Mouse (Mus musculus) forebrain, embryonic 14.5 days (tissue): ENCODE data around the gene Fibp. TPM values are rescaled to one million over a fixed set of nuclear protein-coding genes. Genes with fewer than 3 reads are reported as not detected.
A peak's percentile ranks its signal among the peaks of the same experiment; 100 is the strongest.

Experiments
- ATAC-seq: fragments of 200-750 bp; cut with Nextera tagmentation; 2 replicates; pipeline ENCODE4 v1.8.0; 2017; ENCODE audit warnings: mild to moderate bottlenecking, moderate library complexity
- DNase-seq: peaks from one replicate; pipeline ENCODE4 v3.0.0-alpha.2; 2015; ENCODE audit warnings: low spot score
- H3K27ac ChIP-seq: fragments of 300-500 bp; sonication (generic); 2 replicates; pipeline ENCODE4 v1.5.1; 2014; ENCODE audit warnings: low read depth, mild to moderate bottlenecking, control low read depth, low read length, moderate library complexity
- H3K27me3 ChIP-seq: fragments of 300-500 bp; sonication (generic); replicated peaks from 2 replicates; pipeline ENCODE4 v1.6.1; 2014; ENCODE audit warnings: low read length, control low read depth, mixed read lengths; ENCODE audit not compliant: control insufficient read depth, insufficient read depth
- H3K36me3 ChIP-seq: fragments of 300-500 bp; sonication (generic); 2 replicates; pipeline ENCODE4 v1.6.1; 2014; ENCODE audit warnings: low read length, control low read depth; ENCODE audit not compliant: control insufficient read depth, insufficient read depth
- H3K4me1 ChIP-seq: fragments of 300-500 bp; sonication (generic); 2 replicates; pipeline ENCODE4 v1.6.1; 2014; ENCODE audit warnings: antibody characterized with exemption, low read length, control low read depth; ENCODE audit not compliant: control insufficient read depth, insufficient read depth
- H3K4me2 ChIP-seq: fragments of 300-500 bp; sonication (generic); 2 replicates; pipeline ENCODE4 v1.6.1; 2014; ENCODE audit warnings: mild to moderate bottlenecking, control low read depth, low read length
- H3K4me3 ChIP-seq: fragments of 300-500 bp; sonication (generic); 2 replicates; pipeline ENCODE4 v1.5.1; 2014; ENCODE audit warnings: low read depth, low read length, control low read depth
- H3K9ac ChIP-seq: fragments of 300-500 bp; sonication (generic); 2 replicates; pipeline ENCODE4 v1.6.1; 2014; ENCODE audit warnings: mild to moderate bottlenecking, low read length, control low read depth, moderate library complexity
- H3K9me3 ChIP-seq: fragments of 300-500 bp; sonication (generic); replicated peaks from 2 replicates; pipeline ENCODE4 v1.6.1; 2016; ENCODE audit warnings: low read length, control low read depth, mixed read lengths; ENCODE audit not compliant: control insufficient read depth
- WGBS: fragments of 180-500 bp; shearing (Covaris S2); extraction: QIAGEN DNeasy Blood & Tissue Kit; methylation state at CpG from one replicate; pipeline ENCODE4 v1.1.7; 2014; 5-methylcytosine and 5-hydroxymethylcytosine counted together
- polyA plus RNA-seq: library from polyadenylated mRNA; unstranded; fragments of >200 nt; fragmentation: Nextera tagmentation; extraction: Ambion mirVana; gene quantifications from 2 replicates; pipeline ENCODE4 v1.2.1, GENCODE M21; 2014

Fibp gene
- polyA plus RNA-seq, 1 experiment from 2014 or later: 167 TPM

GRCm38 (mm10) chr19:5456922-5457745, 3.3 kb upstream of the Fibp start:
- H3K4me2 ChIP-seq: peak overlapping the region; percentile 88
- H3K27me3 ChIP-seq: no peaks in the 10 kb centered on the region
- peak overlapping the region; percentile 74 for H3K4me3 ChIP-seq
- peaks cover 7% of the 10 kb centered on the region; the same call in 1 of the 2 replicates for H3K36me3 ChIP-seq
- peaks cover 30% of the 10 kb centered on the region for H3K4me1 ChIP-seq
- DNase-seq: peak; percentile 97
- peak overlapping the region; percentile 94 for H3K27ac ChIP-seq
- ATAC-seq: peak; percentile 96
- H3K9ac ChIP-seq: peak overlapping the region; percentile 88
- under 1% methylated on average over 64 of the region's 70 CpGs for WGBS
- H3K9me3 ChIP-seq: no peaks in the 10 kb centered on the region

- DNase-seq: no peak
- 13% methylated on average over 14 of the region's 14 CpGs for WGBS
- H3K9ac ChIP-seq: peak within 1 kb of the TSS; percentile 88
- H3K4me1 ChIP-seq: peaks cover 30% of the 10 kb centered on the region
- H3K27ac ChIP-seq: peak within 1 kb of the TSS; percentile 94
- H3K9me3 ChIP-seq: no peaks in the 10 kb centered on the region
- H3K4me2 ChIP-seq: peak within 1 kb of the TSS; percentile 88
- ATAC-seq: peak; percentile 14
- peak within 1 kb of the TSS; percentile 74 for H3K4me3 ChIP-seq
- H3K27me3 ChIP-seq: no peaks in the 10 kb centered on the region
- peaks cover 14% of the 10 kb centered on the region for H3K36me3 ChIP-seq
Measured at GRCm38 (mm10) chr19:5457746-5458442, 2.5 kb upstream of the Fibp start, which contains the start of gene Ccdc85b. Gene Ccdc85b, minus strand, starts transcription at chr19:5457894.

GRCm38 (mm10) chr19:5459019-5459418, 1.4 kb upstream of the Fibp start:
- Histone ChIP-seq H3K36me3 (peaks cover 21% of the 10 kb centered on the region), H3K27me3 (no peaks in the 10 kb centered on the region), H3K9me3 (no peaks in the 10 kb centered on the region), H3K4me3 (no peak overlapping the region), H3K4me1 (peaks cover 32% of the 10 kb centered on the region), H3K4me2 (no peak overlapping the region), H3K9ac (no peak overlapping the region), H3K27ac (no peak overlapping the region)
- no peak for DNase-seq
- ATAC-seq: no peak
- 60% methylated on average over 7 of the region's 7 CpGs for WGBS

- 29% methylated on average over 3 of the region's 3 CpGs for WGBS
- Histone ChIP-seq H3K36me3 (peaks cover 27% of the 10 kb centered on the region), H3K9me3 (no peaks in the 10 kb centered on the region), H3K4me3 (peak overlapping the region; percentile 81), H3K27me3 (no peaks in the 10 kb centered on the region), H3K4me2 (peak overlapping the region; percentile 92), H3K27ac (peak overlapping the region; percentile 55; the same call in 1 of the 2 replicates), H3K9ac (peak overlapping the region; percentile 80), H3K4me1 (peaks cover 34% of the 10 kb centered on the region)
- ATAC-seq (no peak), DNase-seq (no peak)
Measured at GRCm38 (mm10) chr19:5459896-5460295, 519 bp upstream of the Fibp start.

- ATAC-seq: no peak
- Histone ChIP-seq H3K4me3 (peak overlapping the region; percentile 81), H3K27ac (no peak overlapping the region), H3K9me3 (no peaks in the 10 kb centered on the region), H3K9ac (peak overlapping the region; percentile 80; the same call in 1 of the 2 replicates), H3K4me1 (peaks cover 21% of the 10 kb centered on the region), H3K36me3 (peaks cover 42% of the 10 kb centered on the region), H3K4me2 (peak overlapping the region; percentile 92), H3K27me3 (no peaks in the 10 kb centered on the region)
- WGBS: 81% methylated on average over 6 of the region's 6 CpGs
- DNase-seq: no peak
Measured at GRCm38 (mm10) chr19:5461411-5461810, 996 bp downstream of the Fibp start.

- no peak overlapping the region for H3K4me2 ChIP-seq
- ATAC-seq (no peak), DNase-seq (no peak)
- peaks cover 58% of the 10 kb centered on the region for H3K36me3 ChIP-seq
- no peak overlapping the region for H3K9ac ChIP-seq
- H3K4me1 ChIP-seq: peaks cover 14% of the 10 kb centered on the region
- no peak overlapping the region for H3K4me3 ChIP-seq
- no peaks in the 10 kb centered on the region for H3K27me3 ChIP-seq
- no peak overlapping the region for H3K27ac ChIP-seq
- WGBS: 87% methylated on average over 9 of the region's 9 CpGs
- H3K9me3 ChIP-seq: no peaks in the 10 kb centered on the region
Measured at GRCm38 (mm10) chr19:5463212-5463611, 2.8 kb downstream of the Fibp start.

GRCm38 (mm10) chr19:5463791-5464562, 3.6 kb downstream of the Fibp start:
- H3K36me3 ChIP-seq: peaks cover 58% of the 10 kb centered on the region
- WGBS: 41% methylated on average over 15 of the region's 15 CpGs
- peak; percentile 62 for ATAC-seq

GRCm38 (mm10) chr19:5465037-5465436, 4.6 kb downstream of the Fibp start:
- DNase-seq: no peak
- ATAC-seq: no peak
- H3K4me2 ChIP-seq: no peak overlapping the region
- no peaks in the 10 kb centered on the region for H3K27me3 ChIP-seq
- peaks cover 11% of the 10 kb centered on the region for H3K4me1 ChIP-seq
- H3K9me3 ChIP-seq: no peaks in the 10 kb centered on the region
- H3K9ac ChIP-seq: no peak overlapping the region
- WGBS: 97% methylated on average over 8 of the region's 8 CpGs
- H3K27ac ChIP-seq: no peak overlapping the region
- H3K36me3 ChIP-seq: peaks cover 58% of the 10 kb centered on the region
- no peak overlapping the region for H3K4me3 ChIP-seq

More at GRCm38 (mm10) chr19:5463791-5464562, 3.6 kb downstream of the Fibp start:
- Histone ChIP-seq H3K27me3 (no peaks in the 10 kb centered on the region), H3K27ac (peak overlapping the region; percentile 52; the same call in 1 of the 2 replicates), H3K9ac (peak overlapping the region; percentile 58), H3K4me3 (peak overlapping the region; percentile 11), H3K4me2 (peak overlapping the region; percentile 47), H3K9me3 (no peaks in the 10 kb centered on the region), H3K4me1 (peaks cover 14% of the 10 kb centered on the region)
- peak; percentile 88 for DNase-seq
